In genomic region chr10:93888590-93888934, GRCm38 (mm10) we compare ENCODE assay signal across 8 mouse cellular contexts. TPM values are rescaled to one million over a fixed set of nuclear protein-coding genes. Genes with fewer than 3 reads are reported as not detected.
A peak's percentile ranks its signal among the peaks of the same experiment; 100 is the strongest.
DNase-seq lines count a peak whose midpoint lies in the region; ATAC-seq lines count a peak whose summit lies in the region.

No protein-coding gene starts in this region.

- no peaks in the 10 kb centered on the region for H3K4me1 ChIP-seq in embryonic facial prominence, embryonic 11.5 days (ENCODE audit: control insufficient read depth, insufficient read depth, low read length)
- 0 out of 2 replicates have a peak, but pooled peaks cover 2% of the 10 kb centered on the region for H3K4me1 ChIP-seq in intestine, embryonic 15.5 days (replicated peaks)

- ATAC-seq in embryonic facial prominence, embryonic 11.5 days (replicated peaks; ENCODE audit: insufficient number of reproducible peaks, low FRiP score, low TSS enrichment, low read depth) = no peak
- no peak for ATAC-seq in intestine, embryonic 15.5 days

- H3K9me3 ChIP-seq in embryonic facial prominence, embryonic 11.5 days (replicated peaks; ENCODE audit: control insufficient read depth, low read length) = no peaks in the 10 kb centered on the region
- H3K9me3 ChIP-seq in intestine, embryonic 15.5 days = no peaks in the 10 kb centered on the region

- DNase-seq in kidney, postnatal 14 days = peak; percentile 7
- no peak for DNase-seq in kidney, adult 18-20 months
- no peak for DNase-seq in embryonic facial prominence, embryonic 11.5 days (ENCODE audit: low spot score)
- peak; percentile 17 for DNase-seq in naive thymus-derived CD4-positive, alpha-beta T cell, adult 2 months (ENCODE audit: low read depth)
- no peak for DNase-seq in ovary, postnatal 10 days (ENCODE audit: low spot score)
- no peak for DNase-seq in layer of hippocampus, postnatal 10 days (ENCODE audit: low spot score in 2 of 2)
- no peak for DNase-seq in gastrocnemius, postnatal 4 days (ENCODE audit: low spot score in 2 of 2)

- 18% methylated on average over 10 of the region's 10 CpGs for WGBS in embryonic facial prominence, embryonic 11.5 days
- WGBS in intestine, embryonic 15.5 days = 14% methylated on average over 10 of the region's 10 CpGs

- peak overlapping the region; percentile 94 for H3K9ac ChIP-seq in embryonic facial prominence, embryonic 11.5 days (replicated peaks; ENCODE audit: low read length)
- peak overlapping the region; percentile 94 for H3K9ac ChIP-seq in intestine, embryonic 15.5 days

- H3K27me3 ChIP-seq in embryonic facial prominence, embryonic 11.5 days (ENCODE audit: control insufficient read depth, insufficient read depth, low read length) = no peaks in the 10 kb centered on the region
- no peaks in the 10 kb centered on the region for H3K27me3 ChIP-seq in intestine, embryonic 15.5 days (replicated peaks)

- peaks cover 7% of the 10 kb centered on the region for H3K36me3 ChIP-seq in embryonic facial prominence, embryonic 11.5 days (replicated peaks; ENCODE audit: control insufficient read depth, insufficient read depth, low read depth, low read length)
- H3K36me3 ChIP-seq in intestine, embryonic 15.5 days = peaks cover 6% of the 10 kb centered on the region; the same call in 1 of the 2 replicates

- H3K4me3 ChIP-seq in embryonic facial prominence, embryonic 11.5 days (ENCODE audit: low read depth, low read length) = peak overlapping the region; percentile 97
- H3K4me3 ChIP-seq in intestine, embryonic 15.5 days (replicated peaks) = peak overlapping the region; percentile 82

- peak overlapping the region; percentile 62; the same call in 1 of the 2 replicates for H3K27ac ChIP-seq in embryonic facial prominence, embryonic 11.5 days (replicated peaks; ENCODE audit: low read depth, low read length)
- H3K27ac ChIP-seq in intestine, embryonic 15.5 days = 0 out of 2 replicates have a peak overlapping the region, but pooled peaks have one; percentile 74

- H3K4me2 ChIP-seq in embryonic facial prominence, embryonic 11.5 days (ENCODE audit: low read depth, low read length) = peak overlapping the region; percentile 75
- H3K4me2 ChIP-seq in intestine, embryonic 15.5 days (replicated peaks) = peak overlapping the region; percentile 80

RNA-seq across cellular contexts. Expression of gene Metap2, which starts 8.3 kb away (rescaled TPM):
- polyA plus RNA-seq in embryonic facial prominence, embryonic 11.5 days (2014; fragmentation: Nextera tagmentation; extraction: Ambion mirVana) = 243 and 272 TPM in 2 replicates
- 171 and 194 TPM in 2 replicates for polyA plus RNA-seq in intestine, embryonic 15.5 days (2015; fragmentation: Nextera tagmentation; extraction: Ambion mirVana)
- total RNA-seq in layer of hippocampus, postnatal 10 days (2021) = 100 to 1,000 TPM; 142 to 150 TPM
- 100 to 1,000 TPM; 173 to 183 TPM for total RNA-seq in gastrocnemius, postnatal 4 days (2021)

RNA-seq across cellular contexts. Expression of gene Usp44, which starts 57.2 kb away (rescaled TPM):
- 5.0 and 5.5 TPM in 2 replicates for polyA plus RNA-seq in embryonic facial prominence, embryonic 11.5 days (2014; fragmentation: Nextera tagmentation; extraction: Ambion mirVana)
- polyA plus RNA-seq in intestine, embryonic 15.5 days (2015; fragmentation: Nextera tagmentation; extraction: Ambion mirVana) = 0.38 and 0.43 TPM in 2 replicates
- total RNA-seq in layer of hippocampus, postnatal 10 days (2021) = not detected
- under 1 TPM; 0.49 to 0.64 TPM for total RNA-seq in gastrocnemius, postnatal 4 days (2021)

Comparison
In these comparisons a context has a peak if more than half of its experiments do, and no peak if none do; other contexts are left out.
1. DNase-seq: peak in kidney, postnatal 14 days (single experiment) and naive thymus-derived CD4-positive, alpha-beta T cell, adult 2 months (single experiment); none in kidney, adult 18-20 months (single experiment), embryonic facial prominence, embryonic 11.5 days (single experiment), ovary, postnatal 10 days (single experiment), layer of hippocampus, postnatal 10 days (0 of 2) and gastrocnemius, postnatal 4 days (0 of 2).